Mouse (Mus musculus) embryonic fibroblast, embryonic 13.5 days (primary cell): ENCODE data around the gene Mapk10.

Experiments used
- CTCF ChIP-seq: IDR thresholded peaks from 2 replicates; pipeline ENCODE4 v1.5.1; 2011; ENCODE audit warnings: mild to moderate bottlenecking, control low read depth, low read length, moderate library complexity, borderline replicate concordance; ENCODE audit not compliant: insufficient read depth
- POLR2A ChIP-seq: IDR thresholded peaks from 2 replicates; pipeline ENCODE4 v1.6.1; 2011; ENCODE audit warnings: low read depth, mild to moderate bottlenecking, control low read depth, low read length, moderate library complexity

DNA sequence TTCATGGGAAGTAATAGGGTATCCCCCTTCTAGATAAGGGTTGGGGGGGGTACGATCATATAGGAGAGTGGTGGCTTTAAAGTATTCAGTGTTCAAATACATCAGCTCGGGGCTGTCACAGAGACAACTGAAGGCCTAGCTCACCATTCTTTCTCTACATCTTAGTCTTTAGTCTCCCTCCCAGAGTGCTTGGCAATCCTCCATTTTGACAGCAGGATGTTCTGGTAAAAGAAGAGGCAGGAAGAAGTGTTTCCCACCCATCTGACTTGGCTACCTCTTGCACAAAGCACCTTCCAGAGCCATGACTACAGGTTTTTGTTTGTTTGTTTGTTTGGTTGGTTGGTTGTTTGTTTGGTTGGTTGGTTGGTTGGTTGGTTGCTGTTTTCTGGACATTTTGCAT is 125.3 kb downstream of the Mapk10 start:
- TF ChIP-seq CTCF (no peak), POLR2A (no peak)
